Mouse (Mus musculus) kidney, postnatal 0 days (tissue): ENCODE measurements around the gene Adprh. TPM values are rescaled to one million over a fixed set of nuclear protein-coding genes. Genes with fewer than 3 reads are reported as not detected.

Experiments used
- ATAC-seq: fragments of 200-750 bp; cut with Nextera tagmentation; replicated peaks from 2 replicates; pipeline ENCODE4 v1.8.0; 2017; ENCODE audit warnings: low read depth, moderate number of reproducible peaks, moderate TSS enrichment, moderate library complexity; ENCODE audit not compliant: low FRiP score
- DNase-seq: peaks from one replicate; pipeline ENCODE4 v3.0.0-alpha.2; 2016; ENCODE audit warnings: low spot score
- H3K27ac ChIP-seq: fragments of 300-500 bp; sonication (generic); 2 replicates; pipeline ENCODE4 v1.5.1; 2014; ENCODE audit warnings: mild to moderate bottlenecking
- H3K27me3 ChIP-seq: fragments of 300-500 bp; sonication (generic); 2 replicates; pipeline ENCODE4 v1.6.1; 2014; ENCODE audit warnings: low read length, mixed read lengths; ENCODE audit not compliant: insufficient read depth
- H3K36me3 ChIP-seq: fragments of 300-500 bp; sonication (generic); 2 replicates; pipeline ENCODE4 v1.6.1; 2014; ENCODE audit warnings: low read length, mixed read lengths; ENCODE audit not compliant: insufficient read depth
- H3K4me1 ChIP-seq: fragments of 300-500 bp; sonication (generic); replicated peaks from 2 replicates; pipeline ENCODE4 v1.6.1; 2014; ENCODE audit warnings: antibody characterized with exemption, low read length, mixed read lengths; ENCODE audit not compliant: insufficient read depth
- H3K4me2 ChIP-seq: fragments of 300-500 bp; sonication (generic); 2 replicates; pipeline ENCODE4 v1.6.1; 2014; ENCODE audit warnings: mild to moderate bottlenecking, low read length, moderate library complexity, mixed read lengths
- H3K4me3 ChIP-seq: fragments of 300-500 bp; sonication (generic); replicated peaks from 2 replicates; pipeline ENCODE4 v1.5.1; 2014; ENCODE audit warnings: low read depth, low read length
- H3K9ac ChIP-seq: fragments of 300-500 bp; sonication (generic); 2 replicates; pipeline ENCODE4 v1.6.1; 2014; ENCODE audit warnings: low read depth, low read length
- H3K9me3 ChIP-seq: fragments of 300-500 bp; sonication (generic); replicated peaks from 2 replicates; pipeline ENCODE4 v1.6.1; 2016; ENCODE audit warnings: low read length, inconsistent platforms, mixed read lengths
- CTCF ChIP-seq: IDR thresholded peaks from 2 replicates; pipeline ENCODE4 v1.5.1; 2016; ENCODE audit warnings: antibody characterized with exemption, low read depth, mild to moderate bottlenecking, moderate library complexity
- WGBS: fragments of 180-500 bp; shearing (Covaris S2); extraction: QIAGEN DNeasy Blood & Tissue Kit; methylation state at CpG from one replicate; pipeline ENCODE4 v1.1.7; 2014; 5-methylcytosine and 5-hydroxymethylcytosine counted together
- polyA plus RNA-seq: library from polyadenylated mRNA; unstranded; fragments of >200 nt; fragmentation: Nextera tagmentation; extraction: Ambion mirVana; gene quantifications from 2 replicates; pipeline ENCODE4 v1.2.1, GENCODE M21; 2015

Gene Adprh
- polyA plus RNA-seq, 1 experiment from 2014 or later = 74.6 TPM

DNA sequence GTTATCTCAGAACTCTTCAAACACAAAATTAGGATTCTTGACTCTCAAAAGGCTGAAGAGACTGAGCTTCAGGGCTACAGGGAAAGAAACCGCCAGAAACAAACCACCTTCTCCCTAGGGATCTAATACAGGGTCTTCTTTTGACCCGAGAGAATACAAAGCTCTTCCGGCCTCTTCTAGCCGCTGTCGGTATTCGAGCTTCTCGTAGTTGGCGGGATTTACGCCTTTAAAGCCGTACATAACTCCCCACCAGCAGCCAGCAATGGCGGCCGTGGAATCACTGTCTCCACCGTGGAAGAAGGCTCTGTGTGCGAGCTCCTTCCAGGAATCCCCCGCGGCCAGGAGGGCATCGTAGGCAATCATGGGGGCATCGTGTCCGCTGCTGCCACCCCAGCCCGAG lies 6.9 kb downstream of the Adprh start:
- whole genome bisulfite sequencing = 96% methylated on average over 20 of the region's 20 CpGs
- Histone ChIP-seq H3K4me3 (no peak overlapping the region), H3K9ac (no peak overlapping the region), H3K4me1 (no peaks in the 10 kb centered on the region), H3K9me3 (no peaks in the 10 kb centered on the region), H3K4me2 (no peak overlapping the region), H3K36me3 (peaks cover 28% of the 10 kb centered on the region), H3K27me3 (no peaks in the 10 kb centered on the region), H3K27ac (no peak overlapping the region)
- DNase-seq = no peak
- no peak for ATAC-seq
- TF ChIP-seq CTCF = no peak

DNA sequence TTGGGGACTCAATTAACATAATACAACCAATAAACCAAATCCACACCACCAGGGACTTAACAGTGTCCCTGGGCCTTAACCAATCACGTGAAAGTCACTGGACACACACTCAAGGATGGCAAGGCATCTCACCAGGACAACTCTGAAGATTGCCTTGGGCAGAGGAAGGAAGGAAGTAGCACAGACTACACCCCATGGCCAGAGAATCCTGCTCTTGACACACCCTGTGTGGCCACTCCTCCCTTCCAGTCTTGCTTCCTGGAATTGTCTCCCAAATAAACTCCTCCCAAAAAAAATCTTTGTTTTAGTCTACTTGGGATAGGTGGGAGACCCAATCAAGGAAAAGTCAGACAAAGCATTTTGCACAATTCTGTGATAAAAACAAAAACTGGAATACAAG lies 7.5 kb downstream of the Adprh start:
- DNase-seq (no peak), ATAC-seq (no peak)
- no peak overlapping the region for H3K27ac ChIP-seq
- H3K4me3 ChIP-seq = no peak overlapping the region
- no peaks in the 10 kb centered on the region for H3K4me1 ChIP-seq
- TF ChIP-seq CTCF = no peak
- H3K27me3 ChIP-seq = no peaks in the 10 kb centered on the region
- H3K9me3 ChIP-seq = no peaks in the 10 kb centered on the region
- no peak overlapping the region for H3K4me2 ChIP-seq
- 94% methylated on average over 1 of the region's 1 CpGs for WGBS
- H3K9ac ChIP-seq = no peak overlapping the region
- H3K36me3 ChIP-seq = peaks cover 28% of the 10 kb centered on the region

DNA sequence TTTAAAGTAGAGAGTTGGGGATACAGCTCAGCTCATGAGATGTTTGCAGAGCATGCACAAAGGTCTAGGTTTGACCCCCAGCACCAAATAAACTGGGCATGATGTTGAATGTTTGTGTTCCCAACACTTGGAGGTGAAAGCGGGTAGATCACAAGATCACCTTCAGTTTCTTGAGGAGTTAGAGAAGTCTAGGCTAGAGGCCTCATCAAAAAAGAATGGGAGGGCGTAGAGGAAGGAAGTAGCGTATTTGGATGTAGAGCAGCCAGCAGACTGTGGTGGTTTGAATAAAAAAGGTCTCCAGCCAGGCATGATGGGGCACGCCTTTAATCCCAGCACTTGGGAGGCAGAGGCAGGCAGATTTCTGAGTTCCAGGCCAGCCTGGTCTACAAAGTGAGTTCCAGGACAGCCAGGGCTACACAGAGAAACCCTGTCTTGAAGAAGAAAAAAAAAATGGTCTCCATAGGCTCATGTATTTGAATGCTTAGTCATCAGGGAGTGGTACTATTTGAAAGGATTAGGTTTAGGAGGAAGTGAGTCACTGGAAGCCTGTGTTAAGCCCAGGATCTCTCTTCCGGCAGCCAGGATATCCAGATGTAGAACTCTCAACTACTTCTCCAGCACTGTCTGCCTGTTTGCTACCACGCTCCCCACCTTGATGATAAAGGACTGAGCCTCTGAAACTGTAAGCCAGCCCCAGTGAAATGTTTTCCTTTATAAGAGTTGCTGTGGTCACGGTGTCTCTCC lies 8.6 kb downstream of the Adprh start:
- H3K9me3 ChIP-seq = no peaks in the 10 kb centered on the region
- H3K4me3 ChIP-seq = no peak overlapping the region
- no peak overlapping the region for H3K4me2 ChIP-seq
- H3K36me3 ChIP-seq = peaks cover 28% of the 10 kb centered on the region
- no peak for TF ChIP-seq CTCF
- 97% methylated on average over 7 of the region's 7 CpGs for WGBS
- no peaks in the 10 kb centered on the region for H3K27me3 ChIP-seq
- no peak overlapping the region for H3K27ac ChIP-seq
- DNase-seq (no peak), ATAC-seq (no peak)
- H3K9ac ChIP-seq = no peak overlapping the region
- H3K4me1 ChIP-seq = no peaks in the 10 kb centered on the region

DNA sequence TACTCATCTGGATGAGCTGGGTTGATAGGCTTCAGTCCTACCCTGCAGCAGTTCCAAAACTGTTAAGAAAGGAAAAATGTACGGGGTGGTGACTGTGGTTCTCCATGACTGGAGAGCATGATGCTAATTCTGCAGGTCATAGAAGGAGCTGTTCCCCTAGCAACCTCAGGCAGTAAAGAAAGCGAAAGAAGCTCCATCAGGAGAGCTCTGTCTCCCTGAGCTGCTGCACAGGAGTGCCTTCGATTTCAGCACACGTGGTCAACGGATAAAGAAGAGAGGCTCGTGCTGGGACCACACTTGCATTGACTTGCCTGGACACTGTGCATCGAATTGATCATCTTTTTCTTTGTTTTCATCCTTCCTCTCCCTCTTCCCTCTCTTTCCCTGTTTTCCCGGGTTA lies 10.3 kb downstream of the Adprh start:
- H3K4me1 ChIP-seq = no peaks in the 10 kb centered on the region
- no peak overlapping the region for H3K4me3 ChIP-seq
- no peak overlapping the region for H3K4me2 ChIP-seq
- H3K9ac ChIP-seq = no peak overlapping the region
- no peaks in the 10 kb centered on the region for H3K27me3 ChIP-seq
- no peak overlapping the region for H3K27ac ChIP-seq
- DNase-seq (no peak), ATAC-seq (no peak)
- TF ChIP-seq CTCF = no peak
- WGBS = 80% methylated on average over 8 of the region's 8 CpGs
- H3K36me3 ChIP-seq = peaks cover 19% of the 10 kb centered on the region
- no peaks in the 10 kb centered on the region for H3K9me3 ChIP-seq

DNA sequence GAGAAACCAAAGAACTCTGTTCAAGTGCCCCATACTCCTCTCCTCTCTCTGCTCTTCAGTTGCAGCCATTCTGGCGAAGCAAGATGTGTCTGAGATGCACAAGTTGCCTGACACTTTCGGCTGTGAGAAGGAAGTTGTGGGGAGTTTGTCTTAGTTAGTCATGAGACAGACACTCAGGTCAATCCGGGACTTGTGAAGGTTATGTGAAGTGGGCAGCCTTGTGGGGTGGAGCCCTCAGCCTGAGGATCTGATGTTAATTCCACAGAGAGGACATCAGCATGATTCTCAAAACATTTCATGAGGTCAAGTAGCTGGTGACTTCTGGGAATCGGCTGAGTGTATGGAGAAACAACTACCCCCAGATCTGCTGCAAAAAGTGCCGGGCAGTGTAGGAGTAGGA lies 10.9 kb downstream of the Adprh start:
- no peaks in the 10 kb centered on the region for H3K27me3 ChIP-seq
- peaks cover 13% of the 10 kb centered on the region for H3K36me3 ChIP-seq
- H3K4me3 ChIP-seq = no peak overlapping the region
- no peak for TF ChIP-seq CTCF
- H3K9ac ChIP-seq = no peak overlapping the region
- 79% methylated on average over 5 of the region's 5 CpGs for WGBS
- no peak overlapping the region for H3K4me2 ChIP-seq
- no peaks in the 10 kb centered on the region for H3K4me1 ChIP-seq
- DNase-seq = no peak
- no peak overlapping the region for H3K27ac ChIP-seq
- no peaks in the 10 kb centered on the region for H3K9me3 ChIP-seq
- no peak for ATAC-seq

DNA sequence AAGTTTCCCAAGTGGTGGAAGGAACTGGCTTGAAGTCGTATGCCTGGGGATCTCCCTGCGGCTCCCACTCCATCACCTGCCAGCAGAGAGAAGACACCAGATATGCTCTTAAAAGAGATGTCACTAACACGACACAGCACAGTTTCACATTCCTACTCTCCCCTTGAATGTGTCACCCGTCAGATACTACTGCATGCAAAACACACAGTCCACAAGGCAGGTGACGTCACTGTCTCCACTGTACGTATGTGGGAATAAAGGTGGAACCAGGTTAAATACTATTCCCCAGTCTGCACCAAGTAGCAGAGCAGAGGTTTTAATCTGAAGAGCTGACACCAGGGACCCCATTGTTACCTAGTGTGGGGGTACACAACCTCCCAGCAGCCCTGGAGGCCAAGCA lies 12.1 kb downstream of the Adprh start:
- ATAC-seq = no peak

DNA sequence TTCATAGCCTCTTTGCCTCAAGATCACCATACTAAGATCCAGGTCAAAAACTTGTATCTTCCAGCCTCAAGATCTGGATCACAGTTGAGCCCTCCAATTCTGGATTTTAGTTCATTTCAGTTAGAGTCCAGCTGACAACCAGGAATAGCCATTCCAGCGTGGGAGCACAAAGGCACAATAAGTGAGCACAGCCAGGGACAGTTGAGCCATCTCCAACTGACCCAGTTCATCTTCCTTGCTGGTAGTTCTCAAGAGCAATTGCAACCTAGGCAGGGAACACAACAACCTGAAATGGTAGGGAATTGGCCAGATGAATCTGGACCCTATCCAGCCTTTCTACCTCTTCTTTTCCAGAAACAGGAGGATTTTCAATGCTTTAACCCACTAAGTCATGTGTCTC lies 13.3 kb downstream of the Adprh start:
- Histone ChIP-seq H3K27me3 (no peaks in the 10 kb centered on the region), H3K27ac (no peak overlapping the region), H3K36me3 (no peaks in the 10 kb centered on the region), H3K9ac (no peak overlapping the region), H3K4me3 (no peak overlapping the region), H3K4me1 (no peaks in the 10 kb centered on the region), H3K9me3 (no peaks in the 10 kb centered on the region), H3K4me2 (no peak overlapping the region)
- no peak for TF ChIP-seq CTCF
- DNase-seq (no peak), ATAC-seq (no peak)
- WGBS = 88% methylated on average over 1 of the region's 1 CpGs

More for the DNA sequence above, 12.1 kb downstream of the Adprh start:
- no peak overlapping the region for H3K4me2 ChIP-seq
- no peak for DNase-seq
- H3K9me3 ChIP-seq = no peaks in the 10 kb centered on the region
- no peak overlapping the region for H3K9ac ChIP-seq
- TF ChIP-seq CTCF = no peak
- no peaks in the 10 kb centered on the region for H3K4me1 ChIP-seq
- H3K36me3 ChIP-seq = peaks cover 5% of the 10 kb centered on the region
- H3K27me3 ChIP-seq = no peaks in the 10 kb centered on the region
- no peak overlapping the region for H3K27ac ChIP-seq
- 68% methylated on average over 6 of the region's 6 CpGs for whole genome bisulfite sequencing
- H3K4me3 ChIP-seq = no peak overlapping the region
